Mouse (Mus musculus) adipocyte (in vitro differentiated cells): ENCODE data around the gene Gm2a.
"Not testable (repeated sequence)": the region's sequence is repeated elsewhere in the genome, so short reads cannot be mapped to it uniquely, and the experiment has no call there.

Source experiments
- DNase-seq: peaks from one replicate; pipeline ENCODE4 v3.0.0-alpha.2; 2016; ENCODE audit warnings: low spot score

The Gm2a gene

DNA sequence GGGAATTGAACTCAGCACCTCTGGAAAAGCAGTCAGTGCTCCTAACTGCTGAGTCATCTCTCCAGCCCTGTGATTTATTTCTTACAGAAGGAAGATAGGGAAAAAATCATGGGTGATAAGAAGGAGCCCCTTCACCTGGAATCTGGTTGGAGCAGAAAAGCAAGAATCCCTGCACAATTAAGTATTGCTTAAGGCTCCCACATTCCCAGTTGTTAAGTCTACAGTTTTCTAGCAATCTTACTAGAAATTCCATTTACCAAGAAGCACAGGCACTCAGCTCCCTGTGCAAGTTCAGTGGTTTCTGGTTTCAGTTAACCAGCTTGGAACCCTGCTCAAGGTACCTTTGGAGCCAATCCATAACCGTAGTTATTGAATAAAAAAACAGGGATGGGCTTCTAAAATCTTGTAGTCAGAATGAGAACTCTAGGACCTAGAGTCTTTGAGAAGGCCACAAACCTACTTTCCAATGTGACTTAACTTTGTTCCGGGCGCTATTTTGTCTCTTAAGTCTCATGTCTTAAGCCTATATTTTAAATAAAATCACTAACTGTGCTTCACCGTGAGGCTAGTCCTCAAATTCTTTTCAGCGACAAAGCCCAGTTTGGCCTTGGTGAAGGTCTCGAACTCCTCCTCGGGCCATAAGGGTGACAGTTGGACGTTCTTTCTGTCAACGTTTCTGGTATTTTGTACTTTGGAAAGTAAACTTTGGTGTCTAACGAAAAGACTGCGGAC, 1.0 kb upstream of the Gm2a start:
- DNase-seq: peak; percentile 17

DNA sequence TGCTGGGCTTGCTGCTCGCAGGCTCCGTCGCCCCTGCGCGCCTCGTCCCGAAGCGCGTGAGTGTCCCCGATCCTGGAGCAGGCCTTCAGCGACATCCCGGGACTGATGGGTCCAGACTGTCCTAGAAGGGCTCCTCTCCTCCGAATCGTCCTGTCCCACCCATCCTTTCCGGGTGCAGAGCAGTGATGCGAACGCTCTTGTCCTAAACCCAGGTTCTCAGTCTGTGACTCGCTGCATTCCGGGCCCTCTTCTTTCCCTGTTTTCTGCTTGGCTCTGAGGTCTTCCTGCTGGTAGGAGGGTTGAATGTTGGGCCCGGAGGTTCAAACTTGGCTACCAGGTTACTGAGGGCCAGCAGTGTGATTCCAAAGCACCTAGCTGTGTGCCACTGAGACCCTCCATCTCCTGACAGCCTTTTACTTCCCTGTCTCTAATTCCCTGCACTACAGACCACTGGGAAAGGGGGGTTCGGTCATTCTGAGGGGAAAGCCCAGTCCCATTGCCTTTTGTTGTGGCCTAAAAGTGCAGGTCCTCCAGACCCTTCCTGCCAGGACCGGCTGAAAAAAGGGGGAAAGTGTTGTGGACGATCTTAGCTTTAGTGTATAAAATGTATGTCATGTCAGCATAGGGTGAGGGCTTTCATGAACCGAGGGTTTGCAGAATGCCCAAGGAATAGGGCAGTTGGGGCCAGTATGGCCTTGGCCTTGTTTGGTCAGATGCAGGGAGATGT, 437 bp downstream of the Gm2a start:
- DNase-seq: no peak

DNA sequence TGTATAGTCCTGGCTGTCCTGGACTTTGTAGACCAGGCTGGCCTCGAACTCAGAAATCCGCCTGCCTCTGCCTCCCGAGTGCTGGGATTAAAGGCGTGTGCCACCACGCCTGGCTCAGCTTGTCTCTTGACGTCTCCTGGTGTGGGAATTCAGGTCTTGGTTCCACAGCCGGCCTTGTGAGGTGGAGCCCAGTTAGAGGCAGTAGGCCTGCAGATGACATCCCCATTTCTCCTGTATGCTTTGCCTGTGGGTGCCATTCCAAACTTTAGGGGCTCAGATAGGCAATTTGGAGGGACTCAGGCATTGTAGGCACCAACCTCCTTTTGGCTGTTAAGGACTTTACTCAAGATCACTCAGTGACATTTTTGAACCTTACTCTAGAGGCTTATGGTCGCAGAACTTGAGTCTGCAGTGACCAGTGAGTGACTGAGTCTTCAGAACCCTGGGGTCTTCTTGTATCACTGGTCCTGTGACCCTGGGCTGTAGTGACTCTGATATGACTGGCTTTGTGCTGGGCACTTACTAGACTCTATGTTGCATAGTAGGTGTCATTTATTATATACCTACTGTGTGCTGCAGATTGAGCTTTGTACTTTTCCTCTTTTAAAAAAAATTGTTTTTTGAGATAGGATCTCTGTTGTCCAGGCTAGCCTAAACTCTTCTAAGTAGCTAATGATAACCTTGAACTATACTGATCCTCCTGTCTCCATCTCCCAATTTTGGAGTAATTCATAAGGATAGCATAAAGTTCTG, 1.3 kb downstream of the Gm2a start:
- DNase-seq: no peak

DNA sequence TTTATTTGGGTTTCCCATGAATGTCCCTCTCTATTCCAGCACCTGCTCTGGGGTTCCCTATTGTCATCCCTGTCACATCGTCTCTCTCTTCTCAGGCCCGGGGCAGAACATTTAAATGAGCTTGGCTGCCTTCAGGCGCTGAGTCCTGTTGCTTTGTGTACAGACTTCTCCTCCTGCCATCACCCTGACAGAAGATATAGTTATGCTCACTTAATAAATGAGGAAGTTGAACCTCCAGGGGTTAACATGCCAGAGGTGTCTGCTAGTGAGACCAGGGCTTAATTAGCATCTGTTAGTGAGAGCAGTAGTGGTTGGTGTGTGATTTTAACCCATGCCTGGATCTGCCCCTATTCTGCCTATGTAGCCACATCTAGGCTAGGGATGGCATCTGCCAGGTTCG, 2.0 kb downstream of the Gm2a start:
- no peak for DNase-seq

DNA sequence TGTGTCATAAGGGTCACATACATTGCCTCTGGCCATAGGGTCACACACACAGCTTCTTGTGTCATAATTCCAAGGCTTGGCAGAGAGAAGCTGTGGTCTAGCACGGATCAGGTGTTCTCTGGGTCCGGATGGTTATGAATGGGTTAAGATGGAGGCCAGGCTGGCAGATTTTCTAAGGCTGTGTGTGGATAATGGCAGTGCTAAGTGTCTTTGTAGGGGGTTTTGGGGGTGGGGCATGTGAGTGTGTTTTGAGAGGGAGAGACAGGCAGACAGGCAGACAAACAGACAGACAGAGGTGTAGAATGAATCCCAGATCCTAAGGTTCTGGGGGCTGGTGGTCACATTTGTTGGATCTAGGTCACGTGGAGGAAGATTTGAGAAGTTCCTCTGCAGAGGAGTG, 4.1 kb downstream of the Gm2a start:
- no peak for DNase-seq

DNA sequence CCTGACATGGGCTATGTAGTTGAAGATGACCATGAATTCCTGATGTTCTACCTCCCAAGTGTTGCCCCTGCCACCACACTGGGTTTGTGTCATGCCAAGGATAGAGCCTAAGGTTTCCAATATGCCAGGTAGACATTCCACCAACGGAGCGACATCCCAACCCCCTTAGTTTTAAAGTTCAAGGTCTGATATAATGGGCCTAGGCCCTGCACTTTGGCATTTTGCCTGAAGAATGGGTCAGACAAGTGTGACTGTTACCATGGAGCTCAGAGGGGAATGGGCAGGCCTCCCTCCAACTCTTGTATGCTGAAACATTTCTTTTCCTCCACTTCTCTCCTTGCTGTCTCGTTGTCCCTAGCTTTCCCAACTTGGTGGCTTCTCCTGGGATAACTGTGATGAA, 5.3 kb downstream of the Gm2a start:
- no peak for DNase-seq

DNA sequence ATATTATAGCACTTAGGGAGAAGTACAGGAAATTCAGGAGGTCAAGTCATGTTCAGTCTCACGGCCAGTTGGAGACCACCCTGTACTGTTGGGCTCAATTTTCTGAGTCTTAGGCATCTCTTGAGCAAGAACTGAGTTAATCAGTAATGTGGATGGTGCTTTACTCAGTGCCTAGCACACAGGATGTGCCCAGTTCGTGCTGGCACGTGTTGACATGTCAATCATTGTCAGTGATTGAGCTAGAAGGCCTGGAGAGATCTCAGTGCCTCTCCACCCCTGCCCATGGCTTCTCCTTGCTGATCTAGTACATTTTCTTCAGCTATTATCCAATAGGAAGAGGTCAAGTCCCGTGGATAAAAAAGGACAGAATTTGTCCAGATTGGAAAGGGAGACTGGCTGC, 7.5 kb downstream of the Gm2a start:
- DNase-seq: no peak

DNA sequence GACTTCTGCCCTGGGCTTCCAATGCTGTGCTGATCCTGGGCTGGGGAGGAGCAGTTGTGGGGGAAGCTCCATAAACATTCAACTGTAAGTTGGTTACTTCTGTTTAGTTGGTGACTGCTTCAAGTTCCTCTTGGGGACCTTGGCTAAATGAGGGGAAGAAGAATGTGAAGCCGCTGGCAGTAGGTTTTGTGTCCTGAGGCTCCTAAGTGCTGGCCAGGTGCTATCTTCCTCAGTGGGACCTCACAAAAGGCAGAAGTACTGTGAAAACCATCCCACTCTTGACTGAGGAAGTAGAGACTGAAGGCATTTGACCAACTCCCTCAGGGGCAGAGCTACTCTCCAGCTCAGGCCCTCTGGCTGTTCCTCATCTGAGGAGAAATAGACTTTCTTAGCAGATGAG, 8.7 kb downstream of the Gm2a start:
- no peak for DNase-seq

DNA sequence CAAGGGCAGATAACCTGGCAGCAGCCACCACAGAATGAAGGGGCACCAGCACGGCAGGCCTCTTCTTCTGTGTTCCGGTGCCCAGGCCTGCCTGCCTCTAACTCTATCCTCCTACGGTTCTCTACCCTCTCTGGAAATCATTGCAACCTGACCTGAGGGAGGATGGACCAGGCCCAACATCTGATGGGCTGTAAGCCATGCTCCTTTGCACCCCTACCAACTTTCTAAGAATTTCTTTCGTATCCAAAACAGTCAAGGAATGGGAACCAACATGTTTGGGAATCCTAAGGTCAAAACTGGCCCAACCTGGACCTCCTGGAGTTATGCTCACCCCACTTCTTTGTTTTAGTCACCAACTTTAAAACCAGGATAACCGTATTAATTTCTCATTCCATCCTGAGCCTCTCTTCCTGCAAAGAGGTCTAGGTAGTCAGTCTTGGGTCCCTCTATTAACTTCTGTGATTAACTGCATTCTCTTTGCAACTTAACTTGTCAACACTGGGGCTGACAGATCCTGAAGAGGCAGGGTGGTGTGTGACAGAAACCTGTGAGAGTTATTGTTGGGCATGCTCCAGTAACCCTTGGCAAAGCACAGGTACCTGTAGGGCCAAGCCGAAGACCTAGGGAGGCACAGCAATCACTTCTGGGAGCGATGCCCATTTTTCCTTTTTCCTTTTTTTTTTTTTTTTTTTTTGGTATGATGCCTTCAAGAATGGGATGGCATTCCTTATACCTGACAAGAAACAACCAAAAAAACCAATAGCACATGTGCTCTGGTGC, 11.8 kb downstream of the Gm2a start:
- DNase-seq: no peak

DNA sequence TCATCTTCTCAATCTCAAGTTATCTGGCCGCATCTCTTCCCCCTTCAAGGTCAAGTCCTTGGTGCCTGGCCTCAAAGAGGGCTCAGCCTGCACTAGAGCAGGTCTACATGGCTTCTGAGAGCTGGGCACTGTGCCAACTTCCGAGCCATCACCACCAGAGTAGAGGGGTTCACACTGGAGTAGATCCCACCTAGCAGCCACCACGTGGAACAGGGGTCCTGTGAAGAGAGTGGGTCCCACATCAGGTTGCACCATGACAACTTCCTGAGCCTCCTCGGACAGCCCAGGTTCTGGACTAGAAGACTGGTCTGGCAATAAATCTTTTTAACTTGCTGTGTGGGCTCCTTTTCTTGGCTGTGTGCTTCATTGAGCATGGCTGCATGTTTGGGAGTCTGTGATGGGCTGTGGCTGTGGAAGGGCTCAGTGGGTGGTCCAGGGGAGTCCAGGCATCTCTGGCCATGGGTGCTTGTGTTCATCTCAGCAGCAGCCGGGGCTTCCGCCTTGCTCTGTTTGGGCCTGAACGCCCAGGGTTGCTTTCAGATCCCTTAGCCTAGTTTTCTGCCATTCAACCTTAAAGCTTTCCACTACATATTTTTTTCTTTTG, 12.8 kb downstream of the Gm2a start:
- no peak for DNase-seq

DNA sequence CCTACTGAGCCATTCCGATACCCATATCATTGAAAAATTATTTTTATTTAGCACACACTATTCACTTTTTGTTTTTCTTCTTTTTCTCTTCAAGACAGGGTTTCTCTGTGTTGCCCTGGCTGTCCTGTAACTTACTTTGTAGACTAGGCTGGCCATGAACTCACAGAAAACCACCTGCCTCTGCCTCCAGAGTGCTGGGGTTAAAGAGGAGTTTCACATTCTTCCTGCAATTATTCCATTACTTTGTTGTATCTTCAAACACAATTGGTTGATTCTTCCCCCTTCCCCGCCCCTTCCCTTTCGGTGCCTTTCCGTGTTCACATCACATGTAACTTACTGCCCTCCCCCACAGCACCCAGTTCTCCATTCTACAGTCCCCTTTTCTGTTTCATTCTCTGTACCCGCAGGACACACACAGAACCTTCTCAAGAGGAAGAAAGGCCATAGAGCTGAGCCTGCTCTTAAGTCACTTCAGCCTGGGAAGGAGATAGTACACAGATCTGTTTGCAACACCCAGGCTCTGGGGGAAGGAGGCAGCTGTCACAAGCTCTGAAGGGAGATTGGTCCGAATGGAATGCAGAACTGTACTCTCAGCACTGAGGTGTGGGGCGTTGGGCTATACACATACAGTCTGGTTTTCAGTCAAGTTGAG, 15.4 kb downstream of the Gm2a start:
- DNase-seq: no peak

DNA sequence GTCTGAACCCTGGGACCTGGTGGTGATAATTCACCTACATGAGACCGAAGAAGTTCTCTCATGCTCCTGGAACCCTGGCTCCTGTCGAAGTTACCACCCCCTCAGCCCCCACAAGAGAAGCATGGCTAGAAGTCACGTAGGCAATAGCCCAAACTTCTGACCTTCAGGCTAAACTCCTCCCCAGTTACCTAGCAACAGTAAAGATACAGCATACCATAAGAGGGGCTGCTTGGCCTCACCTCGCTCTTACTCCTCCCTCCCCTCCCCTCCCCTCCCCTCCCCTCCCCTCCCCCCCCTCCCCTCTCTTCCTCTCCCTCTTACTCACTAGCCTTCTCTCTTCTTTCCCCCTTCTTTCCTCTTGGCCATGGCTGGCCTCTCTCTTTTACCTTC, 15.9 kb downstream of the Gm2a start:
- not testable (repeated sequence) for DNase-seq

DNA sequence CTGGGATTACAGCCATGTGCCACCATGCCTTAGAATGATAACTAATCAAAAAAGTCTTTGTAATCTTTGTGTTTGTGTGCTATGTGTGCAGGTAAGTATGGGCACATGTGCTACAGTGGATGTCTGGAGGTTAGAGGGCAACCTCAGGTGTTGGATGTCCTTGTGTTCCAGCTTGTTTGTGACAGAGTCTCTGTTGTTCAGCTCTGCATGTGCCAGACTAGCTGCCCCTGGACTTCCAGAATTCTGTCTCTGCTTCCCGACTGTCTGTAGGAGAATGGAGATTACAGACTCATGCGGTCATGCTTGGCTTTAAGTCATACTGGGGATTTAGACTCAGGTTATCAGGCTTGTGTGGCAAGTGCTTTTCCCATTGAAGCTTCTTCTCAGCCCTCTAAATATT, 16.4 kb downstream of the Gm2a start:
- no peak for DNase-seq

DNA sequence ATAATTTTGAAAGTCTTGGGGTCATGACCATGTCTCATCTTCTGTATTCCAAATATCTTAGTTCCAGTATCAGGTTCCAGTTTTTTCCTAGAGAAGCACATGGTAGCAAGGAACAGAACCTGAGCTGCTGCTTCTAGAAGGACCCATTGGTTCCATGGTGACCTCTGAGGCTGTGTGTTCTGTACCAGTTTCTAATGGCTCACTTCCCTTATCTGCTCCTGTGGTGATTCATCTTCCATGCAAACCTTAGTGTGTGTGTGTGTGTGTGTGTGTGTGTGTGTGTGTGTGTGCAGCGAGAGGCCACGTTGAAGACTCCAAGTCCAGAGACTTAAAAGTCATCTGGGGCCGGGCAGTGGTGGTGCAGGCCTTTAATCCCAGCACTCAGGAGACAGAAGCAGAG, 18.1 kb downstream of the Gm2a start:
- DNase-seq: no peak

DNA sequence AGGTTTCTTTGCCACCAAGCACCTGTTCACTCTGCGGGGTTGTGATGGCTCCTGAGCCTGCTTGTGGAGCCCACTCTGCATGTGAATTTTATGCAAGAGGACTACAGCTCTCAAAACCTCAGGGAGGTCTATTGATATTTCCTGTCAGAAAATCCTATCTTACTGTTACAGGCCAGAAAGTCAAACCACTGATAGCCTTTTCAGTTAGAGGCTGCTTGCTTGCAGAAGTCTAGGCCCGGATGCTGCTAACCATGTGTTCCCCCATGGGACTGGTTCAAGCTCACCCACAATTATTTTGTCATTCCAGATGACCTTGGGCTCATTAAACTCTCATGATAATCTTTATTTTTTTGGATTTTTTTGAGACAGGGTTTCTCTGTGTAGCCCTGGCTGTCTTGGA, 19.1 kb downstream of the Gm2a start:
- DNase-seq: no peak

DNA sequence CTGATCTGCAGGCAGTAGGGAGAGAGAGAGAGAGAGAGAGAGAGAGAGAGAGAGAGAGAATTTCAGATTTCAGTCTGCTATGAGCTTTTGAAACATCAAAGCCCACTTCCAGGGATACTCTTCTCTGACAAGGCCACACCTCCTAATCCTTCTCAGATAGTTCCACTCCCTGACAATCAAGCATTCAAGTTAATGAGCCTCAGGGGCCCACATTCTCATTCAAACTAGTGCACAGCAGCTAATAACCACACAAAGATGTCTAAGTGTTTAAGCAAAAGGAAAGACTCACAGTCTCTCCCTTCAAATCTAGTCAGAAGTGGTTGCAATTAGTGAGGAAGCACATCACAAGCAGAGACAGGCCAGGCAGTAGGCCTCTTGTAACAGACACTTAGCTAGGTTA, 22.4 kb downstream of the Gm2a start:
- DNase-seq: no peak

DNA sequence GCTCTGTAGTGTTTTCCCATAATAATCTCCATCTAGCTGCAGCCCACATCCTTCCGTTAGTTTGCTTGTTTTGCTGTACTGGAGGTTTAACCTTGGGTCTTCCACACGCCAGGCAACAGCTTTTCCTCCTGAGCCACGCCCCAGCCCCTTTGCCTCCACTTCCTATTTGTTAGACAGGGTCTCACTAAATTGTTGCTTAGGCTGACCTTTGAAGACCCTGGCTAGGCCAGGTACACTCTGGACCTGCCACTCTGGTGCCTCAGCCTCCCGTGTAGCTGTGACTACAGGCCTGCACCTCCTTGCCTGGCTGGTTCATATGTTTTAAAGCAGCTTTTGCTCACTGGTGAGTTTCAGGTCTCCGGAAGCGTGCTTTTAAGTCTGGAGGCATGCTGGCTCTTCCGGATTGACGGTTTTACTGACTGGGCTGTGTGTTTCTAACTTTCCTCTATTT, 22.9 kb downstream of the Gm2a start:
- DNase-seq: no peak

DNA sequence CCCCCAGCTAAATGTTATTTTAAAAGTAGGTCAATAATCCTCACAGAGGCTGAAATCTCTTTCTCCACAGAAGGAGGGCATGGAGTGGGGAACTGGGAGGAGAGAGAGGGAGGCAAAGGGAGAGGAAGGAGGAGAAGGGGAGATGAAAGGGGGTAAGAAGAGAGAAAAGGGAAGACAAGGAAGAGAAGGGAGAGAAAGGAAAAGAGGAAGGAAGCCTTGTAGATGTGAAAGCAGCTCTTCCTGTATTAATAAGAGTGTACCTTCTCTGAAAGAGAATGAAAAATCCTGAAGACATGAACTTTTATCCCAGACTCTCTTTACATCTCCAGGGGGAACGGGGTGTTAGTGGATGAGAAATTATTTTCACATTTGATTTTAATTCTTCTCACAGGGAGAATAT, 23.5 kb downstream of the Gm2a start:
- no peak for DNase-seq

DNA sequence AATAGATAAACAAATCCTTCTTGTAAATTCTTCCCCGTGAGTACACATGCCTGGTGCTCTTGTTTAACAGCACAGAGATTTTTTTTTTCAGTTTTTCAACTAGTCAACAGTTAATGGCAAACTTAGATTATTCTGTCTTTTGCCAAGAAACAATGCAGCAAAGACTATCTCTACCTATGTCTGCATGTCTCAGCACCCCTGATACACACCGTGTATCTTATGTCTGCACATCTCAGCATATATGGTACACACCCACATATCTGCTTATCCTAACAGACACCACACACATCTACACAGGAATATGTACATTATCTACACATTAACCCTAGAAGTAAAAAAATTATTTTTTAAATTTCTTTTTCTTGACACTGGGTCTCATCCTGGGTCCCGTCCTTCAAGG, 28.7 kb downstream of the Gm2a start:
- DNase-seq: no peak

DNA sequence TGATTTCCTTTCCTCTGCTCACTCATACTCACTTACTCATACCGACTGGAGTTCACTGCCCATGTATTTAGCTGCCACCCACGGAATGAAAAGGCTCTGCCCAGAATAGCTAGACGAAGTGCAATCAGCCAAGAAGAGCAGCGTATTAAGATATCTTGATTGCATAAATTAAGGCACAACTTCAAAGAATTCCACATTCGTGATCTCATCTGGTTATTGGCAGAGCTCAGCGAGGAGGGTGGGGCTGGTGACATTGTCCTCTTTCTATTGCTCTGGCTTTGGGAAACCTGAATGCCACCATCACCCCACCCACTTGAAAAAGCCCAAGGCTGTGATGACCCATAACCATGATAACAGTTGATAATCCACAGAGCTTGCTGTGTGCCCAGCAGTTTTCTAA, 30.0 kb downstream of the Gm2a start:
- no peak for DNase-seq

DNA sequence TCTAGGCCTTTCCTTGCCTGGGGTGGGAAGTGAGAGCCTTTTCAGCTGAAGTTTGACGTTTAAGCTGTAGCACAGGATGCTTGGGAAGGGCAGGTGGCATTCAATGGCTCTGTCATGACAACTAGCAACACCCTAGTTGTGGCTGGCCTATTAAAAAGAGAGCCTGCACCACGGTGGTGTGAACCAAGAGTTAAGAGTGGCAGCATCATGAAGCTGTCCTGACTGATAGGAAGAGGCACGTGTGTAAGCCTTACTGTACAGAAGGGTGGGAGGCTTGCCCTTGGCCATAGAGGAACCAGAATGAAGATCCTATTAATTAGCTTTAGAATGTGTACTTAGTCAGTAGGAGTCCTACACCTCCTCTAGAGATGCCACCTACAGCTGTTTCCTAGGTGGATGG, 30.5 kb downstream of the Gm2a start:
- no peak for DNase-seq
